Mouse (Mus musculus) effector memory CD4-positive, alpha-beta T cell, adult 7 months (primary cell): ENCODE data around the gene Rab28. TPM values are rescaled to one million over a fixed set of nuclear protein-coding genes. Genes with fewer than 3 reads are reported as not detected.

Experiments
- polyA plus RNA-seq: library from polyadenylated mRNA; unstranded; fragments of 100-300 nt; shearing (Covaris generic); gene quantifications from one replicate; pipeline ENCODE4 v1.2.1, GENCODE M21; 2017

The Rab28 gene
- polyA plus RNA-seq: 31.0 TPM

DNA sequence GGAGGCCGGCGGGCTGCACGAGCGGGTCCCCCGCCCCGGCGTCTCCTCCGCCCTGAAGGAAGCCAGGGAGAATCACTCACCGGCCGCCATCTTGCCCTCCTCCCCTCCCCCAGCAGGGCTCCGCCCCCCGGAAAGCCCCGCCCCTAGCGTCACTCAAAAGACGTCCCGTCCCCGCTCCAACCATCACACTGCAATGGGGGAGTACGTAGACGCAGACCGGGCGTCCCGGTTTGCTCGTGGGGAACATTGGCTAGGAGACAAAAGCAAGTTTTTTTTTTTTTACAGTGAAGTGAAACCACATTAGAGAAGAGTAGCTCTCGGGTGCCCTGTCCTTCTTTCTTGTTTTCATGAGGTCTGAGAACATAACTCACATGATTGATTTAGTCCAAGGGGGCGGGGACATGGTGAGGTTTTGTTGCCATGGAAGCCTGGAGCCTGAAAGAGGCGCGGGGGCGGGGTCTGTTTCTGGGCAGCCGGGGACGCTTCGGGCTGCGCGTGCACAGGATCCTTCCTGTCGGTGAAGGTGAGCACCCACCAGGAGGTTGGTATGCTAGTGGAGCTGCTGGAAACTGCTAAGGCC lies at the start of gene Rab28:
Gene Rab28, minus strand, starts transcription at position 107 of the 580 bp plus-strand sequence.

Other genes with a start within 250 kb of the Rab28 start
- gene Nkx3-2, start 56.3 kb upstream of the Rab28 start, polyA plus RNA-seq: not detected
- gene Bod1l, start 136.2 kb upstream of the Rab28 start, polyA plus RNA-seq: 46.3 TPM